Mouse (Mus musculus): ENCODE results near the gene Hmbs.
"Not testable (repeated sequence)": the region's sequence is repeated elsewhere in the genome, so short reads cannot be mapped to it uniquely, and the experiment has no call there.

Gene Hmbs

DNA sequence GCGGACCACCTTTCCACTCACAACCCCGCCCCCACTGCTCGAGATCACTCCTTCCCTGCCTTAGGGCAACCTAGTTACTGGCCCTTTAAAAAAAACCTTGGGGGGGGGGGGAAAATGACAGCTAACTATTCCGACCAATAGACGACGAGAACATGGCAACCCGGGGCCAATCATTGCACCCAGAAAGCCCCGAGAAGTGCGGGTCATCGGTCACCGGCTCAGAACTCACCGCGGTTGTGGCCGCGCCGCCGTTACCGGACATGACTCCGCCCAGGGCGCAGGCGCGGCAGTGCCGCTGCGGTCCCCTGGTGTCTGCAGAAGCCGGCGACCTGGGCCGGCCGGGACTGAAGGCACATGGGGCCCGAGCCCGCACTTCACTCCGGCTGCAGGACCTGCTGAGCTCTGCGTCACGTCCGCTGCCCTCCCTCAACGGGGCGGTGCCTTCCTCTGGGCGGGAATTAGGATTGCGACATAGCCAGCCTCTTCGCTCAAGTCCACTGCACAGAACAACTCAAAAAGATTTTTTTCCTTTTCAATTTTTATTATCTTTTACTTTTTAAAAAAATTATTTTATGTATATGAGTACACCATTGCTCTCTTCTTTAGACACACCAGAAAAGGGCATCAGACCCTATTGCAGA is at the start of gene Hmbs:
Gene Hmbs (minus strand): TSS at position 448 of the 641 bp plus-strand sequence.
- DNase-seq (ENCODE audit: extremely low read depth, insufficient read length, low spot score), result peak; percentile 97

DNA sequence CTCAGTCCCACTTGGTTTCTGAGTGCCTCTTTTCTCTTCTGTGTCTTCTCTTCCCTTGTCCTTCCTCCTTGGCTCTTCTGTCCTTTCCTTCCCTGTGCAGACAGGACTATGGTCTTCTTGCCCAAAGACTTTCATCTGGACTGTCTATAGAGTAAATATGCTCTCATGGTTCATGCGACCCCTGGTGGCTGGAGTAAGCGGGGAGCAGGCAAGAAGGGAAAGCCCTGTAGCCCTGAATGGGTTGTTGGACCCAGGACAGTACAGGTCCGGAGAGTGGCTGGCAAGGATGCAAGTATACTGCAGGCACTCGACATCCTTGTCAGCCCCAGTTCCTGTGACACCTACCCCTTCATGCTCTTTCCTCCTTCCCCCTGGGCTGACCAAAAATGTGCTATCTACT is 47.4 kb upstream of the Hmbs start:
- DNase-seq (ENCODE audit: extremely low read depth, insufficient read length, low spot score), result no peak

- no peak for DNase-seq (ENCODE audit: extremely low read depth, insufficient read length, low spot score)
Observed at GRCm38 (mm10) chr9:44389273-44389672, 45.2 kb upstream of the Hmbs start.

- DNase-seq (ENCODE audit: extremely low read depth, insufficient read length, low spot score), result no peak
Observed at GRCm38 (mm10) chr9:44387221-44387620, 43.2 kb upstream of the Hmbs start.

DNA sequence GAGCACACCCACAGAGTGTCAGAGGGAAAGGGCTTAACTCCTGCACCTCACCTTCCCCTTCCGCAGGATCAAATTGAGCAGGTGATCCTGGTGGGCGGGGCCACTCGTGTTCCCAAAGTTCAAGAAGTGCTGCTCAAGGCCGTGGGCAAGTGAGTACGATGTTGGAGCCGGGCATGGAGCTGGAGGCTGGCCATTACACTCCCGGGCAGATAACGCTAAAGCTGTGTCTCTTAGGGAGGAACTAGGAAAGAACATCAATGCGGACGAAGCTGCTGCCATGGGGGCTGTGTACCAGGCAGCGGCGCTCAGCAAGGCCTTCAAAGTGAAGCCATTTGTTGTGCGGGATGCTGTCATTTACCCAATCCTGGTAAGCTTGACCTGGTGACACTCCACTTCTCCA is 40.6 kb upstream of the Hmbs start:
- no peak for DNase-seq (ENCODE audit: extremely low read depth, insufficient read length, low spot score)

GRCm38 (mm10) chr9:44379862-44380261 is 35.8 kb upstream of the Hmbs start:
- DNase-seq (ENCODE audit: extremely low read depth, insufficient read length, low spot score), result no peak

GRCm38 (mm10) chr9:44379054-44379834 is 35.2 kb upstream of the Hmbs start, which contains the start of gene Hyou1:
Gene Hyou1 (plus strand): TSS chr9:44379490.
- peak; percentile 99 for DNase-seq (ENCODE audit: extremely low read depth, insufficient read length, low spot score)

DNA sequence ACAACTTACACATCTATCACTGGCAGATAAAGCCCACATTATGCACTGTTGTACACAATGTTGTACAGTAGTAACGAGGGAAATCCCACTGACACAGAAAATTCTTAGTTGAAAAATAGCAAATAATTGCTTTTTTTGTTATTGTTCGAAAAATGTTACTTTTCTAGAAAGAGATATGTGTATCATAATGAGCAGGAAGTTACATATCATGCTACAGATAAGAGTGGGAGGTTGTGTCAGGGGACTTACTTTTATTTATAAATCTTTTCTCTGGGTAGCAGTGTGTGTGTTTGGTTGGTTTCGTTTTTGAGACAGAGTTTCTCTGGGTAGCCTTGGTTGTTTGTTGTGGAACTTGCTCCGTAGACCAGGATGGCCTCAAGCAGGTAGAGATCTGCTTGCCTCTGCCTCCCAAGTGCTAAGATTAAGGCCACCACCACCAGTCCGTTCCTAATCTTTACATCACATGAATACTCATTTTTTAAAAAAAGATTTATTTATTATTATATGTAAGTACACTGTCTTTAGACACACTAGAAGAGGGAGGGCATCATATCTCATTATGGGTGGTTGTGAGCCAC is 34.2 kb upstream of the Hmbs start:
- DNase-seq (ENCODE audit: extremely low read depth, insufficient read length, low spot score), result no peak

DNA sequence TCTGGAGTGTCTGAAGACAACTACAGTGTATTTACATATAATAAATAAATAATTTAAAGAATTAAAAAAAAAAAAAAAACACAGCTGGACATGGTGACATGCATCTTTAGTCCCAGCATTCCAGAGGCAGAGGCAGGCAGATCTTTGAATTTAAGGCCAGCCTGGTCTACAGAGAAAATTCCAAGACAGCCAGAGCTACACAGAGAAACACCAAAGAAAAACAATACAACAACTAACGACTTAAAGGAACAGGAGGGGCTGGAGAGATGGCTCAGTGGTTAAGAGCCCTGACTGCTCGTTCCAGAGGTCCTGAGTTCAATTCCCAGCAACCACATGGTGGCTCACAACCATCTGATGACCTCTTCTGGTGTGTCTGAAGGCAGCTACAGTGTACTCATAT is 33.3 kb upstream of the Hmbs start:
- not testable (repeated sequence) for DNase-seq (ENCODE audit: extremely low read depth, insufficient read length, low spot score)

GRCm38 (mm10) chr9:44376141-44376540 is 32.1 kb upstream of the Hmbs start:
- no peak for DNase-seq (ENCODE audit: extremely low read depth, insufficient read length, low spot score)

- no peak for DNase-seq (ENCODE audit: extremely low read depth, insufficient read length, low spot score)
Observed at GRCm38 (mm10) chr9:44373386-44373785, 29.4 kb upstream of the Hmbs start.

GRCm38 (mm10) chr9:44364480-44364879 is 20.5 kb upstream of the Hmbs start:
- no peak for DNase-seq (ENCODE audit: extremely low read depth, insufficient read length, low spot score)

DNA sequence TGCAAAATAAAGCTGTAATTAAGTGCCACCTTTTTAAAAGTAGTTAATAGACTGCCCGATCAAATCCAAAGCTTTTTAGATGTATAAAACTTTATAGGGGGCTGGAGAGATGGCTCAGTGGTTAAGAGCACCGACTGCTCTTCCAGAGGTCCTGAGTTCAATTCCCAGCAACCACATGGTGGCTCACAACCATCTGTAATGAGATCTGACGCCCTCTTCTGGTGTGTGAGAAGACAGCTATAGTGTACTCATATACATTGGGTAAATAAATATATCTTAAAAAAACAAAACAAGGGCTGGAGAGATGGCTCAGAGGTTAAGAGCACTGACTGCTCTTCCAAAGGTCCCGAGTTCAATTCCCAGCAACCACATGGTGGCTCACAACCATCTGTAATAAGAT is 17.9 kb upstream of the Hmbs start:
- not testable (repeated sequence) for DNase-seq (ENCODE audit: extremely low read depth, insufficient read length, low spot score)

- DNase-seq (ENCODE audit: extremely low read depth, insufficient read length, low spot score), result peak; percentile 90
Observed at GRCm38 (mm10) chr9:44361190-44361917, 17.3 kb upstream of the Hmbs start, which contains the start of gene Vps11. Gene Vps11 (minus strand): TSS chr9:44361670.

DNA sequence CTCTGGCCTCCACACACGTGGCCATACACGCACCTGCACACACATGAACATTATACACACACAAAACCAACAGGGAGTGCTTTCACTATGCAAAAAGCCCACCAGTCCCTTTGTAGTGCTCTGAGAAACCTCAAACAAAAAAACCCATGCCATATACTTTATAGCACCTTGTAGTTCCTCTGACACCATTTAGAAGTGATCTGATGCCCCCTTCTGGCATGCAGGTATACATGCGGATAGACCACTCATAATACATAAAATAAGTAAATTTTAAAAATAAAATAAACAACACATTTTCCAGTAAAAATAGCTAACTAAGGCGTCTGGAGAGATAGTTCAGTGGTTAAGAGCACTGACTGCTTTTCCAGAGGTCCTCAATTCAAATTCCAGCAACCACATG is 13.2 kb upstream of the Hmbs start:
- no peak for DNase-seq (ENCODE audit: extremely low read depth, insufficient read length, low spot score)

DNA sequence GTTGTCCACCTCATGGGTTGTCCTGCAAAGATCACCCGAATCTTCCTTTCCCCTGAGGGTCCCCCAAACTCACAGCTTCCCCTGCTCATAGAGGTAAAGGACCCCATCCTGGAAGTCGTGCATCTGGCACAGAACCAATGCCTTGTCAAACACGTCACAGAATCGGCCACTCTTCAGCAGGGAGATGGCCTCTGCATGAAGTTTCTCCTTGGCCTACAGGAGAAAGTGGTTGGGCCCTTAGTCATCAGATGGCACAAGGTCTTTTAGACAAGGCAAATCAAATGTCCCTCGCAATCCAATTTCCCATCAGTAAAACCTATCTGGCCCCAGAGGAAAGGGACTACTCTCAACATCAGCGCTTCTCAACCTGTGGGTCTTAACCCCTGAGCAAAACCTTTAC is 9.1 kb upstream of the Hmbs start:
- DNase-seq (ENCODE audit: extremely low read depth, insufficient read length, low spot score), result no peak

DNA sequence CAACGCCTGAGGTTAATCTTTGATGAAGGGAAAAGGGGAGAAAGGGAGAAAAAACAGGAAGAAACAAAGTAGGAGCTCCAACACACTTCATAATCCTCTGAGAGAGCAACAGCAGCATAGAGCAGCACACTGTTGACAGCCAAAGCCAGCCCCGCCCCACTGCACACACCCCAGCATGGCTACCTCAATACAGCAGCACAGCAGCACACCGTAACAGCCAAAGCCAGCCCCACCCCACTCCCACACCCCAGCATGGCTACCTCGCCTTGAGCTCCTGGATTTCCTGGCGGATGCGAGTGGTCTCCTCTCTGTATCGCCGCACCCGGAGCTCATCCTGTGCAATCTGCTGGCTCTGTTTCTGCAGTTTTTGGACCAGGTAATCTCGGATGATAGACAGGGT is 8.3 kb upstream of the Hmbs start:
- no peak for DNase-seq (ENCODE audit: extremely low read depth, insufficient read length, low spot score)

- DNase-seq (ENCODE audit: extremely low read depth, insufficient read length, low spot score), result no peak
Observed at GRCm38 (mm10) chr9:44351396-44351795, 7.4 kb upstream of the Hmbs start.

DNA sequence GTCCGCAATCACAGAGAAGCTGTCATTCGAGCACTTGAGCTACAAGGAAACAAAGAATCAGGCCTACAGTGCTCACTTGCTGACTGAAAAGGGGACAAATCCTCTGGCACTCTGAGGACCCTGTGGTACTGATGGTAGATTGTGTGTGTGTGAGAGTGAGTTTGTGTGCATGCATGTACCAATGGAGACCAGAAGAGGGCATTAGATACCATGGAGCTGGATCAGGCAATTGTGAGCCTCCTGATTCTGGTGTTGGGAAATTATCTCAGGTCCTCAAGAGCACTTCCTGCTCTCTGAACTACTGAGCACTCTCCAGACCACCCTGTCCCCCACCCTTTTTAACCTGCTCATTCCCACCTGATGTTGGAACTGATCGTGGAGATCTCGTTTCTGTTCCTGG is 4.5 kb upstream of the Hmbs start:
- no peak for DNase-seq (ENCODE audit: extremely low read depth, insufficient read length, low spot score)

- DNase-seq (ENCODE audit: extremely low read depth, insufficient read length, low spot score), result no peak
Observed at GRCm38 (mm10) chr9:44347621-44348020, 3.6 kb upstream of the Hmbs start.

DNA sequence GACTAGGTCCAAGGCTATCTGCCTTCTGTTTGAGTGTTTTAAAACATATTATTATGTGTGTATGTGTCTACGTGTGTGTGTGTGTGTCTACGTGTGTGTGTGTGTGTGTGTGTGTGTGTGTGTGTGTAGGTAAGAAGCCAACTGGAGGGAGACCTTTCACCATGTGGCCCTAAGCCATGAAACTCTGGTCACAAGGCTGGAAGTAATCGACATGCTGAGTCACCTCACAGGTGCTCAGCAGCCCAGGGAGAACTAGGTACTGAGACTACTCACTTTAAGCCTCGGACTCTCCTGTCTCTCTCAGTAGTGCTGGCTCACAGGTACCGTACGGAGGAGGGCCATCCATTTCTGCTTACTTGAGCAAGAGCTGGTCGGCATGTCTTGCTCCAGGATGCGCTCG is 3.1 kb upstream of the Hmbs start:
- DNase-seq (ENCODE audit: extremely low read depth, insufficient read length, low spot score), result no peak

Data from 3134 (cell line).